Mouse (Mus musculus) CD4-positive, CD25-positive, alpha-beta regulatory T cell (primary cell): ENCODE data around the gene Adam1a. TPM values are rescaled to one million over a fixed set of nuclear protein-coding genes. Genes with fewer than 3 reads are reported as not detected.

Experiments used
- polyA plus RNA-seq: library from polyadenylated mRNA; unstranded; fragments of 100-300 nt; shearing (Covaris generic); gene quantifications from one replicate; pipeline ENCODE4 v1.2.1, GENCODE M21; 2017

Gene Adam1a
- 1.2 TPM for polyA plus RNA-seq

GRCm38 (mm10) chr5:121544910-121545792 lies at the start of gene Adam1a, which contains the start of gene Gm42878:
Adam1a (minus strand) TSS chr5:121545482.
Gm42878 (minus strand) TSS chr5:121545482.

GRCm38 (mm10) chr5:121593451-121594401 lies 48.4 kb upstream of the Adam1a start, which contains the start of gene Aldh2:
Aldh2 (minus strand) TSS chr5:121593824.

GRCm38 (mm10) chr5:121545793-121546529 lies 679 bp upstream of the Adam1a start, which contains the start of gene Mapkapk5:
Mapkapk5 (minus strand) TSS chr5:121545905.

DNA sequence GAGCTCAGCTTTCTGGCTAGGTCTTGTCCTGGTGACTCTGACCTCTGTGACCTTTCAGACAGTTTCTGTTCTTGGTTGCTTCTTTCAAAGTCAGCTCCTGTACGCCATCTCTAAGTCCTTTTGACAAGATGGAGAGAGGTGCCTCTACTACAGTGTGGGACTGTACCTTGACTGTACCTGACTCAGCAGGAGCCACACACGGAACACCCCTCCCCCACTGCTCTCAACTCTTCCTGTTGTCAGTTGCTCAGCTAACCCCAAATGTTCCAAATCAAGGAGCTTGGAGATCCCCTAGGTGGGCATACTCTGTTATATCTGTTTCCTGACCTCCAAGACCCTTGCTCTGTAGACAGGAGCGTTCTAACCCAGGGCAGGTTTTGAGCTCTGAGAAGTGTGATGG lies 42.1 kb downstream of the Adam1a start, which contains the start of gene Adam1b:
Adam1b (minus strand) TSS at position 205 of the 400 bp plus-strand sequence.

Other genes starting within 250 kb of the Adam1a start
- gene Trafd1, start 159.8 kb downstream of the Adam1a start, polyA plus RNA-seq = 55.5 TPM
- gene Naa25, start 147.5 kb downstream of the Adam1a start, polyA plus RNA-seq = 41.7 TPM
- 2.5 TPM for gene Tmem116, start 93.6 kb downstream of the Adam1a start, polyA plus RNA-seq
- 59.9 TPM for gene Erp29, start 93.0 kb downstream of the Adam1a start, polyA plus RNA-seq
- gene Adam1b, start 42.0 kb downstream of the Adam1a start, polyA plus RNA-seq = not detected
- gene Gm42878, start within 50 bp of the Adam1a start, polyA plus RNA-seq = not detected
- gene Mapkapk5, start 423 bp upstream of the Adam1a start, polyA plus RNA-seq = 57.5 TPM
- gene Aldh2, start 48.3 kb upstream of the Adam1a start, polyA plus RNA-seq = 32.8 TPM
- 2.1 TPM for gene Acad12, start 73.5 kb upstream of the Adam1a start, polyA plus RNA-seq
- 12.4 TPM for gene Acad10, start 115.0 kb upstream of the Adam1a start, polyA plus RNA-seq
- 68.0 TPM for gene Brap, start 115.1 kb upstream of the Adam1a start, polyA plus RNA-seq
- 70.1 TPM for gene Atxn2, start 165.9 kb upstream of the Adam1a start, polyA plus RNA-seq